In genomic region chr3:32616331-32617052, GRCm38 (mm10) we compare ENCODE assay signal across 8 mouse cellular contexts. TPM values are rescaled to one million over a fixed set of nuclear protein-coding genes. Genes with fewer than 3 reads are reported as not detected.
A peak's percentile ranks its signal among the peaks of the same experiment; 100 is the strongest.
DNase-seq lines count a peak whose midpoint lies in the region; ATAC-seq lines count a peak whose summit lies in the region.

TSS of gene Gnb4 (minus strand) at chr3:32616585.

- DNase-seq in left cerebral cortex, adult 18-20 months (ENCODE audit: low spot score in 2 of 2) = peak; percentile 12 to 26
- DNase-seq in left cerebral cortex, adult 9 months (ENCODE audit: low spot score in 2 of 2) = no peak
- DNase-seq in embryonic facial prominence, embryonic 11.5 days (ENCODE audit: low spot score) = peak; percentile 83
- DNase-seq in heart, embryonic 10.5 days (ENCODE audit: low spot score) = peak; percentile 87
- DNase-seq in kidney, adult 9 months = peak; percentile 21
- DNase-seq in naive thymus-derived CD4-positive, alpha-beta T cell, adult 2 months (ENCODE audit: low read depth) = peak; percentile 36
- DNase-seq in testis, postnatal 10 days (ENCODE audit: low spot score) = peak; percentile 70

- no peaks in the 10 kb centered on the region for H3K27me3 ChIP-seq in embryonic facial prominence, embryonic 11.5 days (ENCODE audit: control insufficient read depth, insufficient read depth, low read length)
- no peaks in the 10 kb centered on the region for H3K27me3 ChIP-seq in heart, embryonic 10.5 days (ENCODE audit: insufficient read depth, poor library complexity, severe bottlenecking)
- peaks cover 19% of the 10 kb centered on the region for H3K27me3 ChIP-seq in liver, embryonic 12.5 days (replicated peaks)

- peak within 1 kb of the TSS; percentile 65 for H3K4me3 ChIP-seq in embryonic facial prominence, embryonic 11.5 days (ENCODE audit: low read depth, low read length)
- H3K4me3 ChIP-seq in heart, embryonic 10.5 days = peak within 1 kb of the TSS; percentile 91
- peak within 1 kb of the TSS; percentile 72 for H3K4me3 ChIP-seq in liver, embryonic 12.5 days

- no peaks in the 10 kb centered on the region for H3K9me3 ChIP-seq in embryonic facial prominence, embryonic 11.5 days (replicated peaks; ENCODE audit: control insufficient read depth, low read length)
- H3K9me3 ChIP-seq in heart, embryonic 10.5 days = no peaks in the 10 kb centered on the region; the same call in 1 of the 2 replicates
- 0 out of 2 replicates have a peak, but pooled peaks cover 2% of the 10 kb centered on the region for H3K9me3 ChIP-seq in liver, embryonic 12.5 days (replicated peaks)

- peak; percentile 93 for ATAC-seq in embryonic facial prominence, embryonic 11.5 days (replicated peaks; ENCODE audit: insufficient number of reproducible peaks, low FRiP score, low TSS enrichment, low read depth)
- peak; percentile 84 for ATAC-seq in liver, embryonic 12.5 days

- H3K4me1 ChIP-seq in embryonic facial prominence, embryonic 11.5 days (ENCODE audit: control insufficient read depth, insufficient read depth, low read length) = no peaks in the 10 kb centered on the region
- H3K4me1 ChIP-seq in heart, embryonic 10.5 days = peaks cover 4% of the 10 kb centered on the region; the same call in 1 of the 2 replicates
- H3K4me1 ChIP-seq in liver, embryonic 12.5 days = peaks cover 17% of the 10 kb centered on the region

- H3K9ac ChIP-seq in embryonic facial prominence, embryonic 11.5 days (replicated peaks; ENCODE audit: low read length) = peak within 1 kb of the TSS; percentile 68
- H3K9ac ChIP-seq in liver, embryonic 12.5 days = peak within 1 kb of the TSS; percentile 73

- no peaks in the 10 kb centered on the region for H3K36me3 ChIP-seq in embryonic facial prominence, embryonic 11.5 days (replicated peaks; ENCODE audit: control insufficient read depth, insufficient read depth, low read depth, low read length)
- H3K36me3 ChIP-seq in heart, embryonic 10.5 days = peaks cover 9% of the 10 kb centered on the region; the same call in 1 of the 2 replicates
- H3K36me3 ChIP-seq in liver, embryonic 12.5 days = no peaks in the 10 kb centered on the region

- WGBS in embryonic facial prominence, embryonic 11.5 days = 2% methylated on average over 58 of the region's 83 CpGs
- 2% methylated on average over 72 of the region's 83 CpGs for WGBS in heart, embryonic 10.5 days
- WGBS in liver, embryonic 12.5 days (ENCODE audit: insufficient replicate concordance) = 2% methylated on average over 78 of the region's 83 CpGs

- H3K4me2 ChIP-seq in embryonic facial prominence, embryonic 11.5 days (ENCODE audit: low read depth, low read length) = peak within 1 kb of the TSS; percentile 49
- H3K4me2 ChIP-seq in liver, embryonic 12.5 days = peak within 1 kb of the TSS; percentile 93

- H3K27ac ChIP-seq in embryonic facial prominence, embryonic 11.5 days (replicated peaks; ENCODE audit: low read depth, low read length) = no peak within 1 kb of the TSS
- peak within 1 kb of the TSS; percentile 94 for H3K27ac ChIP-seq in heart, embryonic 10.5 days
- H3K27ac ChIP-seq in liver, embryonic 12.5 days = peak within 1 kb of the TSS; percentile 45; the same call in 1 of the 2 replicates

RNA-seq across cellular contexts. Expression of gene Gnb4, which starts in this region (rescaled TPM):
- 10 to 100 TPM; 29.2 to 31.4 TPM for total RNA-seq in left cerebral cortex, adult 18-20 months (2021)
- 47.3 and 48.5 TPM in 2 replicates for polyA plus RNA-seq in embryonic facial prominence, embryonic 11.5 days (2014; fragmentation: Nextera tagmentation; extraction: Ambion mirVana)
- 57.9 and 59.5 TPM in 2 replicates for polyA plus RNA-seq in heart, embryonic 10.5 days (2016; fragmentation: Nextera tagmentation; extraction: Ambion mirVana)
- 12.4 and 14.4 TPM in 2 replicates for polyA plus RNA-seq in liver, embryonic 12.5 days (2016; fragmentation: Nextera tagmentation; extraction: Ambion mirVana)

Comparison
In these comparisons a context has a peak if more than half of its experiments do, and no peak if none do; other contexts are left out.
1. DNase-seq: peak in left cerebral cortex, adult 18-20 months (2 of 2), embryonic facial prominence, embryonic 11.5 days (single experiment), heart, embryonic 10.5 days (single experiment), kidney, adult 9 months (single experiment), naive thymus-derived CD4-positive, alpha-beta T cell, adult 2 months (single experiment) and testis, postnatal 10 days (single experiment); none in left cerebral cortex, adult 9 months (0 of 2).
2. Peak in every context shown above with its lines, with median percentiles within 50 percentile points of each other: H3K4me3 ChIP-seq.